Mouse (Mus musculus): ENCODE data around the gene Fam192a. TPM values are rescaled to one million over a fixed set of nuclear protein-coding genes. Genes with fewer than 3 reads are reported as not detected.

Fam192a gene
- polyA plus RNA-seq, 1 experiment from 2014 or later: 90.2 TPM

DNA sequence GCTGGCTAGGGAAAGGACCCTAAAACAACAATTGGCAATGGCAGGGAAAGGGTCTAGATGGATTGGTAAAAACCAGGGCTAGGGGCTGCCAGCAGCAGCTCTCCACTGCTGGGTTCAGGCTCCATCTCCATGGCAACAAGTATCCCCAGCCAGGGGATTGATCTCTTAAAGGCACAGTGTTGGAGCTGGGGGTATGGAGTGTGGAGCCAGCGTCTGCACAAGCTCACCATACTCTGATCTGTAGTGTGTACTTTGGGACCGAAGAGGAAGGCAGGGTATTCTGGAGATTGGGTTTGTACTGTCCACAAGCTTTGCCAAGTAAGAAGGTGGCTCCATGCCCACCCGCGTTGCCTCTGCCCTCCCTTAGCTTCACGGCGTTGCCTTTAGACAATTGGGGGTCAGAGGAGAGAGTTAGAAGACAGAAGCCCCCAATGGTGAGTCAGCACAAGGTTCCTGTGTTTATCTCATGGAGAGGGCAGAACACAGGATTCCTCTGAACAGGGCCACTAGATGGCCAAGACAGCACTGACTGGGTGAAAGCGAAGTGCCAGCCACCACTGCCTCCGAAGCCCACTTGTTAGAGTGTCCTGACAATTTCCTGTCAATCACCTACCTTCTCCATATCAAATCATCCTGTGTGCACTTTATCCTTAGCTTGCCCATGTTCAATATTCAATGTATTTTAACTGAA is 34.5 kb downstream of the Fam192a start:
- DNase-seq (ENCODE audit: low spot score) (no peak), ATAC-seq (ENCODE audit: insufficient number of reproducible peaks, low FRiP score, low TSS enrichment, low read depth) (no peak)
- H3K36me3 ChIP-seq (ENCODE audit: control insufficient read depth, insufficient read depth, low read length): no peaks in the 10 kb centered on the region
- 79% methylated on average over 8 of the region's 8 CpGs for WGBS
- no peaks in the 10 kb centered on the region for H3K9me3 ChIP-seq (ENCODE audit: control insufficient read depth, low read length)
- no peak overlapping the region for H3K4me2 ChIP-seq (ENCODE audit: low read depth, severe bottlenecking)
- H3K4me1 ChIP-seq (ENCODE audit: control insufficient read depth, insufficient read depth, low read length): peaks cover 3% of the 10 kb centered on the region; the same call in 1 of the 2 replicates
- no peak overlapping the region for H3K9ac ChIP-seq (ENCODE audit: low read length)
- H3K27me3 ChIP-seq (ENCODE audit: control insufficient read depth, insufficient read depth, low read length): no peaks in the 10 kb centered on the region
- no peak overlapping the region for H3K4me3 ChIP-seq (ENCODE audit: low read depth, low read length)
- H3K27ac ChIP-seq (replicated peaks; ENCODE audit: low read depth, low read length): no peak overlapping the region

- ATAC-seq (ENCODE audit: insufficient number of reproducible peaks, low FRiP score, low TSS enrichment, low read depth) (no peak), DNase-seq (ENCODE audit: low spot score) (no peak)
- peaks cover 3% of the 10 kb centered on the region; the same call in 1 of the 2 replicates for H3K4me1 ChIP-seq (ENCODE audit: control insufficient read depth, insufficient read depth, low read length)
Measured at GRCm38 (mm10) chr8:94566446-94567158, 35.2 kb downstream of the Fam192a start.

GRCm38 (mm10) chr8:94566033-94566432 is 35.8 kb downstream of the Fam192a start:
- ATAC-seq (ENCODE audit: insufficient number of reproducible peaks, low FRiP score, low TSS enrichment, low read depth) (no peak), DNase-seq (ENCODE audit: low spot score) (no peak)
- Histone ChIP-seq H3K36me3 (ENCODE audit: control insufficient read depth, insufficient read depth, low read length) (no peaks in the 10 kb centered on the region), H3K9ac (ENCODE audit: low read length) (no peak overlapping the region), H3K4me1 (ENCODE audit: control insufficient read depth, insufficient read depth, low read length) (peaks cover 3% of the 10 kb centered on the region; the same call in 1 of the 2 replicates), H3K4me2 (ENCODE audit: low read depth, severe bottlenecking) (no peak overlapping the region), H3K27me3 (ENCODE audit: control insufficient read depth, insufficient read depth, low read length) (no peaks in the 10 kb centered on the region), H3K27ac (replicated peaks; ENCODE audit: low read depth, low read length) (no peak overlapping the region), H3K4me3 (ENCODE audit: low read depth, low read length) (no peak overlapping the region), H3K9me3 (ENCODE audit: control insufficient read depth, low read length) (no peaks in the 10 kb centered on the region)
- 67% methylated on average over 6 of the region's 6 CpGs for WGBS

More at GRCm38 (mm10) chr8:94566446-94567158, 35.2 kb downstream of the Fam192a start:
- Histone ChIP-seq H3K27ac (replicated peaks; ENCODE audit: low read depth, low read length) (no peak overlapping the region), H3K36me3 (ENCODE audit: control insufficient read depth, insufficient read depth, low read length) (no peaks in the 10 kb centered on the region), H3K27me3 (ENCODE audit: control insufficient read depth, insufficient read depth, low read length) (no peaks in the 10 kb centered on the region), H3K4me3 (ENCODE audit: low read depth, low read length) (no peak overlapping the region), H3K9ac (ENCODE audit: low read length) (no peak overlapping the region), H3K4me2 (ENCODE audit: low read depth, severe bottlenecking) (no peak overlapping the region), H3K9me3 (ENCODE audit: control insufficient read depth, low read length) (no peaks in the 10 kb centered on the region)
- WGBS: 60% methylated on average over 15 of the region's 15 CpGs

DNA sequence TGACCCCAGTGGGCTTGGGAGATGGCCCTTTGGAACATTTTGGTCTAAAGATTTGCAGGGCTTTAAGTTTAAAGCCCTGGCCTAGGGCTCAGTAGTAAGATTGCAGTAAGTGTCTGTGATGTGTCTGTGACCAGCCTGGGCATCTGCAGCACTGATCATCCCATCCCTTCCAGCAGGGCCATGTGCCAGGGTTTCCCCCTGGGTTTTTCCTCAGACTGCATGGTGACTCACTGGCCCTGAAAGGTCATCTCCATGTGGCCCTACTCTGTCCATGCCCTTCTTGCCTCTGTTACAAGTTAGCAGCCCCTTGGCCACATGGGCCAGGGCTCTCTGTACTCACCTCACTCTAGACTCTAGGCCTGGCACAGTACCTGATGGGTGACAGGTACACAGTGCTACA is 37.4 kb downstream of the Fam192a start:
- DNase-seq (ENCODE audit: low spot score) (no peak), ATAC-seq (ENCODE audit: insufficient number of reproducible peaks, low FRiP score, low TSS enrichment, low read depth) (no peak)
- H3K27ac ChIP-seq (replicated peaks; ENCODE audit: low read depth, low read length): no peak overlapping the region
- no peak overlapping the region for H3K9ac ChIP-seq (ENCODE audit: low read length)
- no peak overlapping the region for H3K4me2 ChIP-seq (ENCODE audit: low read depth, severe bottlenecking)
- no peaks in the 10 kb centered on the region for H3K9me3 ChIP-seq (ENCODE audit: control insufficient read depth, low read length)
- peaks cover 3% of the 10 kb centered on the region; the same call in 1 of the 2 replicates for H3K4me1 ChIP-seq (ENCODE audit: control insufficient read depth, insufficient read depth, low read length)
- no peak overlapping the region for H3K4me3 ChIP-seq (ENCODE audit: low read depth, low read length)
- no peaks in the 10 kb centered on the region for H3K36me3 ChIP-seq (ENCODE audit: control insufficient read depth, insufficient read depth, low read length)
- no peaks in the 10 kb centered on the region for H3K27me3 ChIP-seq (ENCODE audit: control insufficient read depth, insufficient read depth, low read length)

DNA sequence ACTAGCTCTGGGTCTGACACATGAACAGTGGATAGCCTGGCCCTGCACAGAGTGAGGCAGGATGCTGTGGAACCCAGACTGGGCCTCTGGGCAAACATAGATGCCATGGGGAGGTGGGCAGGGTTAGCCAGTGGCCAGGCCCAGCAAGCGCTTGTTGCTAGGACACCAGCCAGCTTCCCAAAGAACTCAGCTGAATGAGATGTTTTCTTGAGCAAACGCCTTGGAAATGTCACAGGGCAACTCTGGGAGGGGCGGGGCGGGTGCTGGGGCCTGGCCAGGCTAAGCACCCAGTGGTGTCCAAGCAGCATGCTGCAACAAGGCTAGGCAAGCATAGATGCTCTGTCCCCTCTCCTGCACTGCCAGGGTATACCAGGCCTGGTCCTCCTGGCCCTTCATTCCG is 40.5 kb downstream of the Fam192a start:
- DNase-seq (ENCODE audit: low spot score) (no peak), ATAC-seq (ENCODE audit: insufficient number of reproducible peaks, low FRiP score, low TSS enrichment, low read depth) (no peak)
- Histone ChIP-seq H3K27ac (replicated peaks; ENCODE audit: low read depth, low read length) (no peak overlapping the region), H3K36me3 (ENCODE audit: control insufficient read depth, insufficient read depth, low read length) (no peaks in the 10 kb centered on the region), H3K4me2 (ENCODE audit: low read depth, severe bottlenecking) (no peak overlapping the region), H3K4me1 (ENCODE audit: control insufficient read depth, insufficient read depth, low read length) (peaks cover 3% of the 10 kb centered on the region; the same call in 1 of the 2 replicates), H3K4me3 (ENCODE audit: low read depth, low read length) (no peak overlapping the region), H3K9ac (ENCODE audit: low read length) (no peak overlapping the region), H3K27me3 (ENCODE audit: control insufficient read depth, insufficient read depth, low read length) (no peaks in the 10 kb centered on the region), H3K9me3 (ENCODE audit: control insufficient read depth, low read length) (no peaks in the 10 kb centered on the region)
- 79% methylated on average over 5 of the region's 5 CpGs for WGBS

DNA sequence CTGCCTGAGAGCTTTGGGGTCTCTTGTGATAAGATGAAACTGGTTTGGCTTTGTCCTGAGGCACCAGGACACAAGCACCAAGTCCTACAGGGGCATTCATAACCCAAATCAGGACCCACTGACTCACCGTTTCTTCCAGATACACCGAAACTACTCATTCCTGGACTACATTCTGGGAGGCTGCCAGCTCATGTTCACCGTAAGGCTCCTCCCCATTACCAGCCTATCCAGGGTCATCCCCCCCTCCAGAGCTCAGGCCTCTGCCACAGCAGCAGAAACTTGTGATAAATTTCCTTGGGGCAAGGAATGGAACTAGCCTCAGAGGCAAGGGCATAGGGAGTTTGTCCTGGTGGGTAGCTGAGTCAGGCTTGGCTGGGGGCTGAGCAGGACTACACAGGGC is 44.5 kb downstream of the Fam192a start:
- Histone ChIP-seq H3K4me2 (ENCODE audit: low read depth, severe bottlenecking) (no peak overlapping the region), H3K9me3 (ENCODE audit: control insufficient read depth, low read length) (no peaks in the 10 kb centered on the region), H3K9ac (ENCODE audit: low read length) (no peak overlapping the region), H3K4me3 (ENCODE audit: low read depth, low read length) (no peak overlapping the region), H3K27me3 (ENCODE audit: control insufficient read depth, insufficient read depth, low read length) (no peaks in the 10 kb centered on the region), H3K36me3 (ENCODE audit: control insufficient read depth, insufficient read depth, low read length) (no peaks in the 10 kb centered on the region), H3K4me1 (ENCODE audit: control insufficient read depth, insufficient read depth, low read length) (no peaks in the 10 kb centered on the region), H3K27ac (replicated peaks; ENCODE audit: low read depth, low read length) (no peak overlapping the region)
- 92% methylated on average over 3 of the region's 3 CpGs for WGBS
- ATAC-seq (ENCODE audit: insufficient number of reproducible peaks, low FRiP score, low TSS enrichment, low read depth) (no peak), DNase-seq (ENCODE audit: low spot score) (no peak)

DNA sequence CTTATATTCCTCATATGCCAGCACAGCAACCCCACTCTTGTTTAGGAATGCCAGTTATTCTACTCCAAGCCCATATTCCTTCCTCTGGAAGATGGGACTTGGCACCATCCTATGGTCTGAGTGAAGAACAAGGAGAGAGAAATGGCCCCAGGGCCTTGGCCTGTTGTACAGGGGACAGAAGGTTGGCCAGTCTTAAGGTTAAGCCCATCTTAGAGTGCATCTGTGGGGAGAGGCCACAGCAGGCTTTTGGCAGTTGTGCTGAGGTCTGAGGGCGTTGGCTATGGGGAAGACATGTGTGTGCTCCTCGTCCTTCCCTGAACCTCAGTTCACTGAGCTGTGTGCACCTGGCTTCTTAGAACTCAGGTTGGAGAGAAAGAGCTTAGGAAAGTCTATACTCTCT is 49.1 kb downstream of the Fam192a start:
- H3K4me1 ChIP-seq (ENCODE audit: control insufficient read depth, insufficient read depth, low read length): no peaks in the 10 kb centered on the region
- ATAC-seq (ENCODE audit: insufficient number of reproducible peaks, low FRiP score, low TSS enrichment, low read depth) (no peak), DNase-seq (ENCODE audit: low spot score) (no peak)
- 84% methylated on average over 2 of the region's 2 CpGs for WGBS
- no peak overlapping the region for H3K4me3 ChIP-seq (ENCODE audit: low read depth, low read length)
- H3K27me3 ChIP-seq (ENCODE audit: control insufficient read depth, insufficient read depth, low read length): no peaks in the 10 kb centered on the region
- no peaks in the 10 kb centered on the region for H3K36me3 ChIP-seq (ENCODE audit: control insufficient read depth, insufficient read depth, low read length)
- no peak overlapping the region for H3K27ac ChIP-seq (replicated peaks; ENCODE audit: low read depth, low read length)
- no peaks in the 10 kb centered on the region for H3K9me3 ChIP-seq (ENCODE audit: control insufficient read depth, low read length)
- no peak overlapping the region for H3K4me2 ChIP-seq (ENCODE audit: low read depth, severe bottlenecking)
- H3K9ac ChIP-seq (ENCODE audit: low read length): no peak overlapping the region

- DNase-seq (ENCODE audit: low spot score): no peak
- no peak overlapping the region for H3K9ac ChIP-seq (ENCODE audit: low read length)
Measured at GRCm38 (mm10) chr8:94551471-94552422, 50.0 kb downstream of the Fam192a start.

More at GRCm38 (mm10) chr8:94551471-94552422, 50.0 kb downstream of the Fam192a start:
- Histone ChIP-seq H3K4me3 (ENCODE audit: low read depth, low read length) (no peak overlapping the region), H3K4me2 (ENCODE audit: low read depth, severe bottlenecking) (no peak overlapping the region), H3K27ac (replicated peaks; ENCODE audit: low read depth, low read length) (no peak overlapping the region), H3K27me3 (ENCODE audit: control insufficient read depth, insufficient read depth, low read length) (no peaks in the 10 kb centered on the region), H3K9me3 (ENCODE audit: control insufficient read depth, low read length) (no peaks in the 10 kb centered on the region), H3K4me1 (ENCODE audit: control insufficient read depth, insufficient read depth, low read length) (no peaks in the 10 kb centered on the region), H3K36me3 (ENCODE audit: control insufficient read depth, insufficient read depth, low read length) (no peaks in the 10 kb centered on the region)
- WGBS: 56% methylated on average over 17 of the region's 17 CpGs
- ATAC-seq (ENCODE audit: insufficient number of reproducible peaks, low FRiP score, low TSS enrichment, low read depth): no peak
